ENCODE assay signal across 8 mouse cellular contexts in genomic region chr1:153486767-153487499, GRCm38 (mm10). TPM values are rescaled to one million over a fixed set of nuclear protein-coding genes. Genes with fewer than 3 reads are reported as not detected.
DNase-seq lines count a peak whose midpoint lies in the region; ATAC-seq lines count a peak whose summit lies in the region.

No protein-coding gene starts in this region.

- no peaks in the 10 kb centered on the region for H3K9me3 ChIP-seq in intestine, embryonic 14.5 days (ENCODE audit: control insufficient read depth, low read length)
- H3K9me3 ChIP-seq in midbrain, embryonic 15.5 days, result no peaks in the 10 kb centered on the region

- peaks cover 16% of the 10 kb centered on the region for H3K4me1 ChIP-seq in intestine, embryonic 14.5 days (replicated peaks; ENCODE audit: control insufficient read depth, insufficient read depth, low read length)
- H3K4me1 ChIP-seq in midbrain, embryonic 15.5 days, result peaks cover 34% of the 10 kb centered on the region

- no peaks in the 10 kb centered on the region for H3K27me3 ChIP-seq in intestine, embryonic 14.5 days (replicated peaks; ENCODE audit: control insufficient read depth, insufficient read depth, low read length)
- H3K27me3 ChIP-seq in midbrain, embryonic 15.5 days (replicated peaks), result no peaks in the 10 kb centered on the region

- H3K36me3 ChIP-seq in intestine, embryonic 14.5 days (ENCODE audit: control insufficient read depth, insufficient read depth, low read length), result peaks cover 14% of the 10 kb centered on the region
- no peaks in the 10 kb centered on the region for H3K36me3 ChIP-seq in midbrain, embryonic 15.5 days (replicated peaks)

- DNase-seq in layer of hippocampus, adult 11-12 months (ENCODE audit: low spot score), result peak; percentile 54
- DNase-seq in layer of hippocampus, adult 9-10 months (ENCODE audit: low spot score), result no peak
- DNase-seq in cerebellum, postnatal 10 days, result peak; percentile 65 to 93
- peak; percentile 23 to 28 for DNase-seq in frontal cortex, postnatal 25 days (ENCODE audit: low spot score in 2 of 2)
- DNase-seq in intestine, embryonic 14.5 days (ENCODE audit: low spot score), result peak; percentile 77
- DNase-seq in liver, result peak; percentile 66
- DNase-seq in spleen, postnatal 14 days (ENCODE audit: low spot score in 2 of 2), result peak; percentile 28 to 35

- H3K4me2 ChIP-seq in intestine, embryonic 14.5 days (ENCODE audit: low read length), result peak overlapping the region; percentile 92
- peak overlapping the region; percentile 65 for H3K4me2 ChIP-seq in midbrain, embryonic 15.5 days

- under 1% methylated on average over 64 of the region's 64 CpGs for WGBS in intestine, embryonic 14.5 days
- WGBS in midbrain, embryonic 15.5 days, result under 1% methylated on average over 64 of the region's 64 CpGs

- peak overlapping the region; percentile 87 for H3K4me3 ChIP-seq in intestine, embryonic 14.5 days (ENCODE audit: low read depth, low read length)
- H3K4me3 ChIP-seq in midbrain, embryonic 15.5 days, result peak overlapping the region; percentile 99

- ATAC-seq in intestine, embryonic 14.5 days (replicated peaks; ENCODE audit: low FRiP score, low TSS enrichment, low read depth), result peak; percentile 80
- peak; percentile 87 for ATAC-seq in midbrain, embryonic 15.5 days (replicated peaks)

- peak overlapping the region; percentile 97 for H3K9ac ChIP-seq in intestine, embryonic 14.5 days (ENCODE audit: low read length)
- H3K9ac ChIP-seq in midbrain, embryonic 15.5 days, result peak overlapping the region; percentile 96

- peak overlapping the region; percentile 74 for H3K27ac ChIP-seq in intestine, embryonic 14.5 days (ENCODE audit: low read depth)
- H3K27ac ChIP-seq in midbrain, embryonic 15.5 days, result peak overlapping the region; percentile 93

RNA-seq across cellular contexts. Expression of gene Dhx9, which starts 0.5 kb away (rescaled TPM):
- polyA plus RNA-seq in intestine, embryonic 14.5 days (2014; fragmentation: Nextera tagmentation; extraction: Ambion mirVana), result 25.5 and 25.8 TPM in 2 replicates
- 30.2 and 36.3 TPM in 2 replicates for polyA plus RNA-seq in midbrain, embryonic 15.5 days (2015; fragmentation: Nextera tagmentation; extraction: Ambion mirVana)
